Mouse (Mus musculus): ENCODE measurements around the gene Arpc2. TPM values are rescaled to one million over a fixed set of nuclear protein-coding genes. Genes with fewer than 3 reads are reported as not detected.

Gene Arpc2
- total RNA-seq, 4 experiments from 2014 or later: 111 to 149 (median 137) TPM

- DNase-seq (ENCODE audit: low spot score): peak; percentile 57
Observed at GRCm38 (mm10) chr1:74300347-74301110, 64.6 kb downstream of the Arpc2 start.

- no peak for DNase-seq (ENCODE audit: low spot score)
Observed at GRCm38 (mm10) chr1:74302229-74302628, 66.3 kb downstream of the Arpc2 start.

- DNase-seq (ENCODE audit: low spot score): no peak
Observed at GRCm38 (mm10) chr1:74302835-74303234, 67.0 kb downstream of the Arpc2 start.

GRCm38 (mm10) chr1:74303509-74304338, 67.8 kb downstream of the Arpc2 start:
- peak; percentile 85 for DNase-seq (ENCODE audit: low spot score)

DNA sequence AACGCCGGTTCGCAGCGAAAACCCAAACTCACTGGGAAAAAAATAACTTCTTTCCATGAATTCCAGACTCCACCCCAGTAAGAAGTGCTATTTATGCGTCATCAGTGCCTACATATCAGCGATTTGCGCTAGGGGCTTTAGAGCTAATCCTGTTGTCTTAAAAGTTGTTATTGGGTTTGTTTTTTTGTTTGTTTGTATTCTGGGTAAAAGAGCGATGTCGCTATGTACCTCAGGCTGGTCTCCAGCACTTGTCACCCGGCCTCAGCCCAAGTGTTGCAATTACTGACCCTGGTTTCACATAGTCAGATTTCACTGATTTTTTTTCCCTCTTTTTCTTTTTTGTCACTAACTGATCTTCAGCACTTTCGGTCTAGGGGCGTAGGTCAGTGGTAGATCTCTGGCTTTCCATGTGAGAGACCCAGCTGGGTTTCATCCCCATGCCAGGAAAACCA, 68.5 kb downstream of the Arpc2 start:
- no peak for DNase-seq (ENCODE audit: low spot score)

DNA sequence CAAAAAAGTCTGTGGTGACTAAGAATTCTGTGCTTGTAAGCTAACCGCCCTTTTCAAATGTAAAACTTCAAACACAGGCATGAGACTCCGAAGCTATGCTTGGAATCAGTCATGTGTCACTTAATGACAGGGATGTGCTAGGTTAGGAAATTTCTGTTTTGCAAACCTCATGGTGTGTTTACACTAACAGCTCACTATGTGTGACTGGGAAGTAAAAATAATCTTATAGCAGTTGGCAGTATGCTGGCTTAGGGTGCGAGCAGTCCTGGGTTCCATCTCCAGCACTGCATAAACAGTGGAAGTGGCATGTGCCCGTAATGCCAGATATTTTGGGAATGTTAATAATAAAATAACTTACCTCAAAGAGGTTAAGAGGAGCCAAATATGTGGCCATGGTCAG, 69.1 kb downstream of the Arpc2 start:
- DNase-seq (ENCODE audit: low spot score): no peak

DNA sequence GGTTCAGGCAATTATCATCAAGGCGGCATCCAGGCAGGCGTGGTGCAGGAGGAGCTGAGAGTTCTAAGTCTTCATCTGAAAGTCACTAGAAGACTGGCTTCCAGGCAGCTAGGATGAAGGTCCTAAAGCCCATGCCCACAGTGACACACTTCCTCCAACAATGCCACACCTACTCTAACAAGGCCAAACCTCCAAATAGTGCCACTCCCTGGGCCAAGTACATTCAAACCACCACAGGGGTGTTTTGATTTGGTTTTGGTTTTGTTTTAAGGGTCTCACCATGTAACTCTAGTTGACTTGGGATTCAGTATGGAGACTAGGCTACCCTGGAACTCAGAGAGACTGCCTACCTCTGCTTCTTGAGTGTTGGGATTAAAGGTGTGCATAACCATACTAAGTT, 69.6 kb downstream of the Arpc2 start, which contains the start of gene Tmbim1:
TSS of gene Tmbim1 (minus strand) at position 101 of the 400 bp plus-strand sequence.
- DNase-seq (ENCODE audit: low spot score): no peak

GRCm38 (mm10) chr1:74307146-74307545, 71.3 kb downstream of the Arpc2 start:
- no peak for DNase-seq (ENCODE audit: low spot score)

GRCm38 (mm10) chr1:74308001-74308964, 72.4 kb downstream of the Arpc2 start:
- DNase-seq (ENCODE audit: low spot score): no peak

GRCm38 (mm10) chr1:74309767-74310166, 73.9 kb downstream of the Arpc2 start:
- no peak for DNase-seq (ENCODE audit: low spot score)

- peak; percentile 87 for DNase-seq (ENCODE audit: low spot score)
Observed at GRCm38 (mm10) chr1:74313049-74313692, 77.3 kb downstream of the Arpc2 start.

GRCm38 (mm10) chr1:74314796-74315195, 78.9 kb downstream of the Arpc2 start:
- DNase-seq (ENCODE audit: low spot score): no peak

GRCm38 (mm10) chr1:74316114-74316827, 80.4 kb downstream of the Arpc2 start:
- DNase-seq (ENCODE audit: low spot score): no peak

Small RNA genes lying within 50 kb of the gene (microRNA-seq; reads per million reads assigned to microRNA genes)
- gene Mir1928: not detected

Other genes starting within 250 kb of the Arpc2 start
- 100 to 1,000 TPM; 733 to 828 (median 798) TPM for gene Tns1, start 111.6 kb upstream of the Arpc2 start, total RNA-seq (2022)
- gene Rufy4, start 110.5 kb upstream of the Arpc2 start, total RNA-seq (2022): 1 to 10 TPM in 3 of 4 experiments, under 1 TPM in 1; 0.52 to 1.8 (median 1.3) TPM
- under 1 TPM in 2 of 4 experiments, not detected in 2; 0.23 to 0.44 TPM for gene Cxcr2, start 82.1 kb upstream of the Arpc2 start, total RNA-seq (2022)
- not detected for gene Cxcr1, start 41.5 kb upstream of the Arpc2 start, total RNA-seq (2022)
- gene Gpbar1, start 42.5 kb downstream of the Arpc2 start, total RNA-seq (2022): not detected
- 100 to 1,000 TPM in 2 of 4 experiments, 10 to 100 TPM in 2; 95.4 to 107 (median 99.6) TPM for gene Aamp, start 48.7 kb downstream of the Arpc2 start, total RNA-seq (2022)
- 100 to 1,000 TPM; 125 to 142 (median 135) TPM for gene Pnkd, start 48.8 kb downstream of the Arpc2 start, total RNA-seq (2022)
- gene Tmbim1, start 69.5 kb downstream of the Arpc2 start, total RNA-seq (2022): 10 to 100 TPM; 40.4 to 45.1 (median 44.2) TPM
- under 1 TPM; 0.17 to 0.37 (median 0.25) TPM for gene Catip, start 126.0 kb downstream of the Arpc2 start, total RNA-seq (2022)
- gene Slc11a1, start 139.1 kb downstream of the Arpc2 start, total RNA-seq (2022): 1 to 10 TPM; 3.9 to 6.6 (median 5.1) TPM
- 100 to 1,000 TPM; 115 to 130 (median 121) TPM for gene Ctdsp1, start 155.4 kb downstream of the Arpc2 start, total RNA-seq (2022)
- 1 to 10 TPM in 3 of 4 experiments, under 1 TPM in 1; 0.98 to 2.0 (median 1.7) TPM for gene Vil1, start 173.3 kb downstream of the Arpc2 start, total RNA-seq (2022)